Mouse (Mus musculus): Measurements from ENCODE around the gene Nom1. TPM values are rescaled to one million over a fixed set of nuclear protein-coding genes. Genes with fewer than 3 reads are reported as not detected.
"Not testable (repeated sequence)": the region's sequence is repeated elsewhere in the genome, so short reads cannot be mapped to it uniquely, and the experiment has no call there.

The Nom1 gene
- polyA plus RNA-seq, 1 experiment from 2014 or later: 25.3 TPM

DNA sequence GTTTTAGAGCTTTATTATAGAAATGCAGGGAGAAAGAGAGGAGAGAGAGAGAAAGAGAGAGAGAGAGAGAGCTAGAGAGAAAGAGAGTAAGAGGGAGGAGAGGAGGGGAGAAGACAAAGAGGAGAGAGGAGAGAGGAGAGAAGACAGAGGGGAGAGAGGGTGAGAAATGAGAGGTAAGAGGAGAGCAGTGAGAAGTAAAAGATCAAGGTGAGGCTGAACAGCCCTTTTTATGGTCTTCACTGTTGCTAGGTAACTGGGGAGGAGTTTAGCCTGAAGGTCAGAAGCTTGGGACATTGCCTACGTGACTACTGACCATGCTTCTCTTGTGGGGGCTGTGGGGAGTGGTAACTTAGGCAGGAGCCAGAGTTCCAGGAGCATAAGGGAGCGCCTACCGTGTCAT lies 11.1 kb upstream of the Nom1 start:
- H3K27me3 ChIP-seq (ENCODE audit: control insufficient read depth, insufficient read depth, low read length); ATAC-seq (replicated peaks; ENCODE audit: insufficient number of reproducible peaks, low FRiP score, low TSS enrichment, low read depth): not testable (repeated sequence)
- 65% methylated on average over 3 of the region's 3 CpGs for WGBS

DNA sequence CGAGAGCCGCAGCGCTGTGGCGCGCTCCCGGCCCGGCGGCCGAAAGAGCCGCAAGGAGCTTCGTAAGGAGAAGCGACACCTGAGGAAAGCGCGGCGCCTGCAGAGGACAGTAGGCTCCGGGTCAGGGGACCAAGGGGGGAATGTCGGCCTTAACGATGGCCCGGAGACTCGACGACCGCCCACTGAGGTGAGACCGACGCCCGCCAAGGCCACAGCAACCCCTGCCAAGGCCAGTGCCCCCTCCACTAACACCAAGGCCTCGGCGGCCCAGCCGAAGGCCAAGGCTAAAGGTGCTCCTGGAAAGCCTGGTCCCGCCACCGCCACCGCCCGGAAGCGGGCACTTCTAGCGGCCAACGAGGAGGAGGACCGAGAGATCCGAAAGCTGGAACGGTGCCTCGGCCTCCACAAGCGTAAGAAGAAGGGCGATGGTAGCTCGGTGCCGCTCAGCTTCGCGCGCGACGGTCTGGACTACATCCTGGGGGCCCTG lies 451 bp downstream of the Nom1 start:
- no peaks in the 10 kb centered on the region for H3K9me3 ChIP-seq (replicated peaks; ENCODE audit: control insufficient read depth, low read length)
- under 1% methylated on average over 47 of the region's 48 CpGs for WGBS
- H3K4me2 ChIP-seq (ENCODE audit: low read depth, low read length): peak overlapping the region; percentile 83
- H3K4me3 ChIP-seq (ENCODE audit: low read depth, low read length): peak overlapping the region; percentile 83
- no peaks in the 10 kb centered on the region for H3K4me1 ChIP-seq (ENCODE audit: control insufficient read depth, insufficient read depth, low read length)
- peak overlapping the region; percentile 82 for H3K9ac ChIP-seq (replicated peaks; ENCODE audit: low read length)
- ATAC-seq (replicated peaks; ENCODE audit: insufficient number of reproducible peaks, low FRiP score, low TSS enrichment, low read depth) (peak; percentile 55), DNase-seq (ENCODE audit: low spot score) (peak; percentile 6)
- H3K36me3 ChIP-seq (replicated peaks; ENCODE audit: control insufficient read depth, insufficient read depth, low read depth, low read length): no peaks in the 10 kb centered on the region
- no peaks in the 10 kb centered on the region for H3K27me3 ChIP-seq (ENCODE audit: control insufficient read depth, insufficient read depth, low read length)
- H3K27ac ChIP-seq (replicated peaks; ENCODE audit: low read depth, low read length): 0 out of 2 replicates have a peak overlapping the region, but pooled peaks have one; percentile 48

More for the DNA sequence above, 11.1 kb upstream of the Nom1 start:
- H3K4me2 ChIP-seq (ENCODE audit: low read depth, low read length); H3K9me3 ChIP-seq (replicated peaks; ENCODE audit: control insufficient read depth, low read length); H3K27ac ChIP-seq (replicated peaks; ENCODE audit: low read depth, low read length); H3K4me3 ChIP-seq (ENCODE audit: low read depth, low read length); H3K36me3 ChIP-seq (replicated peaks; ENCODE audit: control insufficient read depth, insufficient read depth, low read depth, low read length); H3K9ac ChIP-seq (replicated peaks; ENCODE audit: low read length); DNase-seq (ENCODE audit: low spot score); H3K4me1 ChIP-seq (ENCODE audit: control insufficient read depth, insufficient read depth, low read length): not testable (repeated sequence)

DNA sequence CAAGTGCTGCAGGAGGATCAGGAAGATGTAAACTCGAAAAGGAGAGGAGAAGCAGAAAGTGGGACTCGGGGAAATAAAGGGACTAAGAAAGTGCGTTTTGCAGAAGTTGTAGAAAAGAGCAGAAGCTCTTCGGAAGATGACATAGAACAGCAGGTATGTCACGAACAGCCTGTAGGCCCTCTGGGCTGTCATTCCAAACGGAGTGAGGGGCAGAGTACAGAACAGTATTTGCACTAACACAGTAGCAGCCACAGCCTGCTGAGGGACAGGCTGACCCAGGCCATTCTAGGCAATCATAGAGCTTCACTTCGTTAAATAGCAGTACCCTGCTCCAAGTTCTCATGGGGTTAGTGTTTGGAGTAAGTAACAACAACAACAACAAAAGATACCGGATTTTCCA lies 1.0 kb downstream of the Nom1 start:
- ATAC-seq (replicated peaks; ENCODE audit: insufficient number of reproducible peaks, low FRiP score, low TSS enrichment, low read depth) (no peak), DNase-seq (ENCODE audit: low spot score) (no peak)
- Histone ChIP-seq H3K4me1 (ENCODE audit: control insufficient read depth, insufficient read depth, low read length) (no peaks in the 10 kb centered on the region), H3K4me3 (ENCODE audit: low read depth, low read length) (peak overlapping the region; percentile 83), H3K9me3 (replicated peaks; ENCODE audit: control insufficient read depth, low read length) (no peaks in the 10 kb centered on the region), H3K27me3 (ENCODE audit: control insufficient read depth, insufficient read depth, low read length) (no peaks in the 10 kb centered on the region), H3K27ac (replicated peaks; ENCODE audit: low read depth, low read length) (no peak overlapping the region), H3K9ac (replicated peaks; ENCODE audit: low read length) (peak overlapping the region; percentile 82), H3K36me3 (replicated peaks; ENCODE audit: control insufficient read depth, insufficient read depth, low read depth, low read length) (no peaks in the 10 kb centered on the region), H3K4me2 (ENCODE audit: low read depth, low read length) (peak overlapping the region; percentile 83)
- WGBS: 50% methylated on average over 8 of the region's 8 CpGs

DNA sequence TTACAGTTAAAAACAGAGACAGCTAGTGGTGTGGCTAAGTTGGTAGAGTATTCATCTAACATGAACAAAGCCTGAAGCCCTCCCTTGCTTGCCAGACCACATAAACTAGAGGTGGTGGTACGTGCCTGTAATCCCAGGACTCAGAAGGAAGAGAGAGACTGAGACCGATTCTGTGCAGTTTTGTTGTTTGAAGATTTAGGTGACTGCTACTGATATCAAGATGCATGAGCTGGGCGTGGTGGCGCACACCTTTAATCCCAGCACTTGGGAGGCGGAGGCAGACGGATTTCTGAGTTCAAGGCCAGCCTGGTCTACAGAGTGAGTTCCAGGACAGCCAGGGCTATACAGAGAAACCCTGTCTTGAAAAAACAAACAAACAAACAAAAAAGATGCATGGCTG lies 2.3 kb downstream of the Nom1 start:
- not testable (repeated sequence) for DNase-seq (ENCODE audit: low spot score); H3K4me2 ChIP-seq (ENCODE audit: low read depth, low read length); H3K9me3 ChIP-seq (replicated peaks; ENCODE audit: control insufficient read depth, low read length); H3K27me3 ChIP-seq (ENCODE audit: control insufficient read depth, insufficient read depth, low read length); ATAC-seq (replicated peaks; ENCODE audit: insufficient number of reproducible peaks, low FRiP score, low TSS enrichment, low read depth); H3K4me3 ChIP-seq (ENCODE audit: low read depth, low read length); H3K9ac ChIP-seq (replicated peaks; ENCODE audit: low read length); H3K4me1 ChIP-seq (ENCODE audit: control insufficient read depth, insufficient read depth, low read length); H3K36me3 ChIP-seq (replicated peaks; ENCODE audit: control insufficient read depth, insufficient read depth, low read depth, low read length); H3K27ac ChIP-seq (replicated peaks; ENCODE audit: low read depth, low read length)
- WGBS: 92% methylated on average over 6 of the region's 6 CpGs

DNA sequence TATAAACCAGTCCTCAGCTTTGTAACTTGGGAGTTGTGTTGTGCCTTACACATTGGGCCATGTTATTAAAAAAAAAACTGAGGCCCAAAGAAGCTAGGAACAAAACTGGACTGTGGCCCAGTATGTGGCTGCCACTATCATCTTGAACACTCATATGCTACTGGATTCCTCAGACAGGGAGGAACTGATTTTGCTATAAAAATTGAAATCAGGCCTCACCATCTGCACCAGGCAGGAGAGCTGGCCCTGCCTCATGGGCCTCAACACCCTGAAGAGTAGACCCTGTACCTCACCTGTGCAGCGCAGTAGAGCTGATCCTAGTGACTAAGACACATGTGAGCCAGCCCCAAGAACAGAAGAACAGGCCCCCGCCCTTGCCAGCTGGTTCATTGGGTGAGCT lies 10.8 kb downstream of the Nom1 start:
- peaks cover 12% of the 10 kb centered on the region for H3K36me3 ChIP-seq (replicated peaks; ENCODE audit: control insufficient read depth, insufficient read depth, low read depth, low read length)
- ATAC-seq (replicated peaks; ENCODE audit: insufficient number of reproducible peaks, low FRiP score, low TSS enrichment, low read depth) (no peak), DNase-seq (ENCODE audit: low spot score) (no peak)
- H3K4me2 ChIP-seq (ENCODE audit: low read depth, low read length): no peak overlapping the region
- no peaks in the 10 kb centered on the region for H3K4me1 ChIP-seq (ENCODE audit: control insufficient read depth, insufficient read depth, low read length)
- no peak overlapping the region for H3K27ac ChIP-seq (replicated peaks; ENCODE audit: low read depth, low read length)
- no peak overlapping the region for H3K9ac ChIP-seq (replicated peaks; ENCODE audit: low read length)
- no peaks in the 10 kb centered on the region for H3K27me3 ChIP-seq (ENCODE audit: control insufficient read depth, insufficient read depth, low read length)
- no peaks in the 10 kb centered on the region for H3K9me3 ChIP-seq (replicated peaks; ENCODE audit: control insufficient read depth, low read length)
- WGBS: 97% methylated on average over 2 of the region's 2 CpGs
- H3K4me3 ChIP-seq (ENCODE audit: low read depth, low read length): no peak overlapping the region

DNA sequence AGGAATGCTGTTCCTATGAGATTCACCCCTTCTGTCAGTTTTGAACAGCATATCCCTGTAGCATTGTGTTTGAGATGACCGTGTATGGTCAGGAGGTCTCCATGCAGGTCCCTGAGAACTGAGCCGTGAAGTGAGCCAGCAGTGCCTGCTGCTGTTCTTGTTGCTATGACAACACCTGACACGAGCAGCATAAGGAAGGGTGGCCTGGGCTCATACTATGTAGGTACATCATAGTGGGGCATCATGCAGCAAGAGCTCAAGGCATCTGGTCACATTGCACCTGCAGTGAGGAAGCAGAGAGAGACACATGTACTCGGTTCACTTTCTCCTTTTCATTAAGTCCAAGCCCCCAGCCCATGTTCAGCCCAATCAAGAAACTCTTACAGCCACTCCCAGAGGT lies 17.9 kb downstream of the Nom1 start:
- no peaks in the 10 kb centered on the region for H3K4me1 ChIP-seq (ENCODE audit: control insufficient read depth, insufficient read depth, low read length)
- no peak overlapping the region for H3K4me3 ChIP-seq (ENCODE audit: low read depth, low read length)
- H3K27ac ChIP-seq (replicated peaks; ENCODE audit: low read depth, low read length): no peak overlapping the region
- DNase-seq (ENCODE audit: low spot score): no peak
- H3K36me3 ChIP-seq (replicated peaks; ENCODE audit: control insufficient read depth, insufficient read depth, low read depth, low read length): peaks cover 9% of the 10 kb centered on the region
- no peak overlapping the region for H3K4me2 ChIP-seq (ENCODE audit: low read depth, low read length)
- H3K9ac ChIP-seq (replicated peaks; ENCODE audit: low read length): no peak overlapping the region
- H3K9me3 ChIP-seq (replicated peaks; ENCODE audit: control insufficient read depth, low read length): no peaks in the 10 kb centered on the region
- ATAC-seq (replicated peaks; ENCODE audit: insufficient number of reproducible peaks, low FRiP score, low TSS enrichment, low read depth): no peak
- WGBS: 79% methylated on average over 4 of the region's 4 CpGs
- no peaks in the 10 kb centered on the region for H3K27me3 ChIP-seq (ENCODE audit: control insufficient read depth, insufficient read depth, low read length)

DNA sequence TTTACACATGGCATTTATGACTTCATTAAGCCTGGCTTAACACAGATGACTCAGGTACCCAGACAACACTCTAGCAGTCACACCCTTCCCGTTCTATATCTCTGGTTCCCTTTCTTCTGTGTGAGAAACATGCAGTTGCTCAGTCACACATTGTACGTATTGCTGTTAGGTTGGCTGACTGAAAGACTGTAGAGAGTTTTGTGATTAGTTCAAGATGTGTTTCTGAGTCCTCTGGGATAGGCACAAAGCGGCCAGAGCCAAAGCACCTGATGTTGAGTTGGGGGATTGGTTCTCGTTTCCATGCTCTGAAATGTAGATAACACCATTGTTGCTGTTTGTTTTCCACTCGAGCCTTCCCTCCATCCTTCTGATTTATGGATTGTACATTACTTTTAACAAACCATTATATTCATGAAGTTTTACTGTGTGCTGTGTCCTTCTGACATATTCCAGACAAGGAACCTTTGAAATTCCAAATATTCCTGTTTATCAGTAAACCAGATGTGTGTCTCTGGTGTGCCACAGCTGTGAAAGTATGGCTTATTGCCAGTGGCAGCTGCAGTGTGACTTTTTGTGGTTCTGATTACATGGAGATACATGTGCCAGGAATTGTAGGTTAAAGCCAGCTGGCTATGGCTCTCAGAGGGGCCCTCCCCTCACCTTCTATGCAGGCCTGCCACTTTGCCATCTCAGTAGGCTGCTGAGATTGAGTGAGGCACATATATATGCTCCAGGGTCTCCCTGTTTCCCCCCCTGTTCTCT lies 22.6 kb downstream of the Nom1 start:
- Histone ChIP-seq H3K36me3 (replicated peaks; ENCODE audit: control insufficient read depth, insufficient read depth, low read depth, low read length) (no peaks in the 10 kb centered on the region), H3K27me3 (ENCODE audit: control insufficient read depth, insufficient read depth, low read length) (no peaks in the 10 kb centered on the region), H3K9me3 (replicated peaks; ENCODE audit: control insufficient read depth, low read length) (no peaks in the 10 kb centered on the region), H3K4me1 (ENCODE audit: control insufficient read depth, insufficient read depth, low read length) (no peaks in the 10 kb centered on the region), H3K4me3 (ENCODE audit: low read depth, low read length) (no peak overlapping the region), H3K27ac (replicated peaks; ENCODE audit: low read depth, low read length) (no peak overlapping the region), H3K9ac (replicated peaks; ENCODE audit: low read length) (no peak overlapping the region), H3K4me2 (ENCODE audit: low read depth, low read length) (no peak overlapping the region)
- ATAC-seq (replicated peaks; ENCODE audit: insufficient number of reproducible peaks, low FRiP score, low TSS enrichment, low read depth) (no peak), DNase-seq (ENCODE audit: low spot score) (no peak)
- 66% methylated on average over 5 of the region's 5 CpGs for WGBS

DNA sequence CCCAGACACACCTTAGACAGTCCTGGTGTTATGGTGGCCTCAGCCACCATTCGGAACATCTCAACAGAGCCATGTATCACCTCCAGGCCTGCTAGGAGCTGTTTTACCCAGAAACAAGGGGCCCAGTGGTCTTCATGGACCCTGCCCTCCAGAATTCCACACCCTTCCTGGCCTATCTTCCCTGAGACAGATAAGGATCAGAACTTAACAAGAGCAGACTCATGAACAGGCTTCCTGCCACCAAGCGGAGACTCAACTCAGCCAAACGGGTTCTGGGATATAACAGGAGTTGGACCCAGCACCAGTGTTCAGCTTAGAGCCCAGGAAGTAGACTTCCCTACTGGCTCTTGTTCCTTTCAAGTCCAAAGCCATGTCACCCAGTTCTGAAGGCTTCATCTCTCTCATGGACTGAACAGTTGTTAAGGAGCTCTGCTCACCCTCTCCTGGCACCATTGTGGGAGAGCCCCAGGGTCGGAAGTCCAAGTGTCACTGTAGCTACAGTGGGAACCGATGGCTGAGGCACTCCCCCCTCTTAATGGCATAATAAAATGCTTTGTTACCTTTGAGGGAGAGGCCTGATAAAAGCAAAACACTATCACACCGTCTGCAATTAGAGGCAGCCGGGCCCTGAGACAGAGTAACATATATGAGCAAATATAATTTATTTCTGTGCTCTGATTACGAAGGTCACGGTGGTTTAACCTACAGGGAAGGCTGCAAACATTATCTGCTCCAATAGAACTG lies 28.7 kb downstream of the Nom1 start:
- H3K36me3 ChIP-seq (replicated peaks; ENCODE audit: control insufficient read depth, insufficient read depth, low read depth, low read length): no peaks in the 10 kb centered on the region
- DNase-seq (ENCODE audit: low spot score) (no peak), ATAC-seq (replicated peaks; ENCODE audit: insufficient number of reproducible peaks, low FRiP score, low TSS enrichment, low read depth) (no peak)
- WGBS: 82% methylated on average over 9 of the region's 9 CpGs
- H3K9ac ChIP-seq (replicated peaks; ENCODE audit: low read length): no peak overlapping the region
- H3K4me2 ChIP-seq (ENCODE audit: low read depth, low read length): no peak overlapping the region
- H3K4me3 ChIP-seq (ENCODE audit: low read depth, low read length): no peak overlapping the region
- H3K9me3 ChIP-seq (replicated peaks; ENCODE audit: control insufficient read depth, low read length): no peaks in the 10 kb centered on the region
- peaks cover 14% of the 10 kb centered on the region for H3K27me3 ChIP-seq (ENCODE audit: control insufficient read depth, insufficient read depth, low read length)
- no peak overlapping the region for H3K27ac ChIP-seq (replicated peaks; ENCODE audit: low read depth, low read length)
- no peaks in the 10 kb centered on the region for H3K4me1 ChIP-seq (ENCODE audit: control insufficient read depth, insufficient read depth, low read length)

All from embryonic facial prominence, embryonic 11.5 days (tissue).